Mouse (Mus musculus) lung, adult 2 months (tissue): ENCODE data around the gene Il4. TPM values are rescaled to one million over a fixed set of nuclear protein-coding genes. Genes with fewer than 3 reads are reported as not detected.

Experiments used
- DNase-seq: peaks from one replicate; pipeline ENCODE4 v3.0.0; 2022
- H3K4me1 ChIP-seq: fragments of 200-500 bp; 2 replicates; pipeline ENCODE4 v1.6.1; 2011; ENCODE audit warnings: low read length; ENCODE audit not compliant: control insufficient read depth, insufficient read depth
- H3K4me3 ChIP-seq: fragments of 200-500 bp; replicated peaks from 2 replicates; pipeline ENCODE3; 2011; ENCODE audit warnings: low read depth, mild to moderate bottlenecking, control low read depth, low read length; ENCODE audit errors: extremely low read depth
- CTCF ChIP-seq: fragments of 200-500 bp; IDR thresholded peaks from 2 replicates; pipeline ENCODE4 v1.5.1; 2011; ENCODE audit warnings: mild to moderate bottlenecking, low read length, control low read depth; ENCODE audit not compliant: insufficient read depth
- POLR2A ChIP-seq: fragments of 200-500 bp; IDR thresholded peaks from 2 replicates; pipeline ENCODE4 v1.6.1; 2011; ENCODE audit warnings: low read depth, mild to moderate bottlenecking, control low read depth, low read length, borderline replicate concordance; ENCODE audit errors: extremely low read depth
- WGBS: fragments of 180-500 bp; shearing (Covaris S2); methylation state at CpG from one replicate; pipeline ENCODE4 v1.1.7; 2018; 5-methylcytosine and 5-hydroxymethylcytosine counted together
- polyA plus RNA-seq: library from polyadenylated mRNA; depleted of rRNA; stranded (reverse); fragments of >200 nt; gene quantifications from 2 replicates; pipeline ENCODE4 v1.2.3, GENCODE M21; 2012

Gene Il4
- polyA plus RNA-seq, 1 experiment: not detected

DNA sequence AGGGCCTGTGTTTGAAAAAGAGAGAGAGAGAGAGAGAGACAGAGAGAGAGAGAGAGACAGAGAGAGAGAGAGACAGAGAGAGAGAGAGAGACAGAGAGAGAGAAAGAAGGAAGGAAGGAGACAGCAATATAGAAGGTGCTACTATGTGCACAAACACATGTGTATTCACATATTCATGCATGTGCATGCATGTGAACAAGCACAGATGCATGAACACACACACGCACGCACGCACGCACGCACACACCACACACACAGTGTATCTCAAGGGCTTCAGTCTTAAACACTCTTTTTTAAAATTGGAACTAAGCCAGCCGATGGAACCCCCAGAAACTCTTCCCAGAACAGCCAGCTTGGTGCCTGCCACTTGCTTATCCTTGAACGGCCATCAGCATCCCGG lies 2.9 kb downstream of the Il4 start:
- Histone ChIP-seq H3K4me1 (peaks cover 4% of the 10 kb centered on the region), H3K4me3 (no peak overlapping the region)
- TF ChIP-seq POLR2A (no peak), CTCF (no peak)
- DNase-seq: no peak
- WGBS: 95% methylated on average over 8 of the region's 8 CpGs

DNA sequence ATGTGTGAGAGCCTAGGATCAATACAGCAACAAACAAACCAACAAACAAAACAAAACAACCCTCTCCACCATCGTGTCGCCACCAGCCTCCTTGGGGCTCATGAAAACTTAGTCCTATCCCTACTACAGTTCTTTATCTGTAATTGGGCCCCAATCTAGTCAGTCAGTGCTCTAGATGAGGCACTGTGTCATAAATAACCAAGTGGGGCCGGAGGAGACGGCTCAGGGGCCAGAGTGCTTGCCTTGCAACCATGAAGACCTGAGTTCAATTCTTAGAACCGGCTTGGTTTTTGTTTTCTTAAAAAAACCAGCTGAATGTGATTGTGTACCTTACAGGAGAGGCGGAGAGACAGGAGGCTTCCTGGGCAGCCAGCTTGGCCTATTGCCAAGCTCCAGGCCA lies 3.3 kb downstream of the Il4 start:
- no peak for TF ChIP-seq POLR2A
- TF ChIP-seq CTCF: no peak
- Histone ChIP-seq H3K4me1 (peaks cover 4% of the 10 kb centered on the region), H3K4me3 (no peak overlapping the region)
- no peak for DNase-seq
- 61% methylated on average over 6 of the region's 6 CpGs for WGBS

DNA sequence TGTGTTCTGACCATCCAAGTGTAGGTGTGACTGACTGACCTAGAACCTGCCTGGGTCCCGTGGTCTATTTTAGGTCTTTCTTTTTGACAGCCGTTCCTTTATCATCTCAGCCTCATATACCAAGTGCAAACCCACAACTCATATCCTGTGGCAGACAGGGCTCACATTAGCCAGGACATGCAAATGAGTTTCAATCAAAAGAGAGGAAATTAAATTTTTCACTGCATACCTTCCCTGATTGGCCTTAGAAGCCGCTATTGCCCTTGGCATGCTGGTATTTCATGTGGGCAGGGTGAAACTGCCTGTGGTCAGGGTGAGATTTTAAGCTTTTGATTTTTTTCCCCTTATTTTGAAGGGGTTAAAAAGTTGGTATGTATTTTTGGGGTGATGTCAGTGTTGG lies 8.8 kb downstream of the Il4 start:
- H3K4me3 ChIP-seq: no peak overlapping the region
- 67% methylated on average over 3 of the region's 3 CpGs for WGBS
- peaks cover 2% of the 10 kb centered on the region; the same call in 1 of the 2 replicates for H3K4me1 ChIP-seq
- no peak for DNase-seq
- no peak for TF ChIP-seq POLR2A
- no peak for TF ChIP-seq CTCF

DNA sequence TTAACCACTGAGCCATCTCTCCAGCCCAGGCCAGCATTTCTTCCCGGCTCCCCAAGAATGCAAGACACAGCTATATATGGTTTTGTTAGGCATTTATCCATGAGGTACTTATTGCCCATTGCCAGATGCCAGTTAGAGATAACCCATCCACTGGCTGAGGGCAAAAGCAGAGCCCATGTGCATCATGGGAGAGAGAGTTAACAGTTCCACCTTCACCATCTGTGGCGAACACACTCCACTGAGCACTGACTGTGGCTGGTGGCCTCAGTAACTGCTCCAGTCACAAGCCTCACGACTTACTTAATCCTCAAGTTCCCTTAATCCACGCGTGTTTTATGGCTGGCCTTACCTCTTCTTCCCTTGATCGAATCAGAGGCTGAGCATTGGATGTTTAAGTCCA lies 9.2 kb downstream of the Il4 start:
- Histone ChIP-seq H3K4me3 (no peak overlapping the region), H3K4me1 (peaks cover 2% of the 10 kb centered on the region; the same call in 1 of the 2 replicates)
- whole genome bisulfite sequencing: 76% methylated on average over 6 of the region's 6 CpGs
- DNase-seq: no peak
- TF ChIP-seq POLR2A (no peak), CTCF (no peak)

DNA sequence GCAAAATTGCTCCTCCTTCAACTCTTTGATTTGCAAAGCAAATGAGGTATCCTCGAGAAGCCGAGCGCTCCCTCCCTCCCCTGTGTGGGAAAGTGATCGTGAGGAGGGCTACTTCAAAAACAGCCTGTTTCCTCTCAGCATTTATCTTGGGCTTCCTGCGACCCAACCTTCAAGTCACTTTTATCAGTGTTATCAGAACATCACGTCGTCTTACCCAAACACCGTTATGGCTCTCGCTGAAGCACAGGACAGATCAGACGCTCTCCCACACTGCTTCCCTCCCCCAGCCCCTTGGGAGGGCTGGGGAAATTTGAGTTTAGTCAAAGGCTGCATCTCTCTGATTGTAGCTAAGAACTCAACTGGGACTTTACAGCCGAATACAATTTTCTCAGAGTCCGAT lies 12.9 kb downstream of the Il4 start:
- H3K4me1 ChIP-seq: peaks cover 2% of the 10 kb centered on the region; the same call in 1 of the 2 replicates
- no peak for DNase-seq
- 9% methylated on average over 12 of the region's 12 CpGs for WGBS
- no peak for TF ChIP-seq POLR2A
- TF ChIP-seq CTCF: no peak
- no peak overlapping the region for H3K4me3 ChIP-seq

DNA sequence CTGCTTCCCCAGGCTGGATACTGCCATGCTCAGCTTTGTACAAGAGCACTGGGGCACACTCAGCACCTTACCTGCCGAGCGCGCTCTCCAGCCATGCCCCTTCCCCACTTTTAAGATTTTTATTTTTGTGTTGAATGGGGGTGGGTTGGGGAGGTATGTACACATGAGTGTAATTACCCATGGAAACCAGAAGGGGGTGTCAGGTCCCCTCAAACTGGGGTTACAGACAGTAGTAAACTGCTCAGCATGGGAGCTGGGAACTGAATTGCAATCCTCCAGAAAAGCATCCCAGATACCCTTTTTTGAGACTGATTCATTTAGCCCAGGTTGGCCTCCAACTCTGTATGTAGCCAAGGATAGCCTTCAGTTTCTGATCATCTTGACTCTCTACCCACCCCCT lies 13.5 kb downstream of the Il4 start:
- WGBS: 95% methylated on average over 3 of the region's 3 CpGs

DNA sequence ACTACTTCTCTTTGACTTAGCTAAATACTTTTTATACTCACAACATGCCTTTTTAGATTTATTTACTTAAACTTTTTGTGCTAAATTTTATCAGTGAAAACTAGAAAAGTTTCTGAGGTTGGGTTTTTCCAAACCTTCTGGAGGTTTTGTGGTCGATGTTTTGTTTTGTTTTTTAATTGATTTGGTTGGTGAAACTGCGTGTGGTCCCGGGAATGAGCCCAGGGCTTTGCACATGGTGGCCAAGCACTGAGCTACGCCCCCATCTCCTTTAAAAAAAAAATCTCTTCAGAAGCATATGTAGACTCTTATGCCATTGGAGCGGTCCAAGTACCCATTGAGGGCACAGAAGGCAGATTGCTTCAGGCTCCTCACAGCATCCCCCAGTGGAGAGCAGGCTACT lies 27.4 kb downstream of the Il4 start:
- DNase-seq: no peak
- H3K4me1 ChIP-seq: no peaks in the 10 kb centered on the region

More for the DNA sequence above, 13.5 kb downstream of the Il4 start:
- TF ChIP-seq CTCF (no peak), POLR2A (no peak)
- DNase-seq: no peak
- Histone ChIP-seq H3K4me3 (no peak overlapping the region), H3K4me1 (peaks cover 2% of the 10 kb centered on the region; the same call in 1 of the 2 replicates)

DNA sequence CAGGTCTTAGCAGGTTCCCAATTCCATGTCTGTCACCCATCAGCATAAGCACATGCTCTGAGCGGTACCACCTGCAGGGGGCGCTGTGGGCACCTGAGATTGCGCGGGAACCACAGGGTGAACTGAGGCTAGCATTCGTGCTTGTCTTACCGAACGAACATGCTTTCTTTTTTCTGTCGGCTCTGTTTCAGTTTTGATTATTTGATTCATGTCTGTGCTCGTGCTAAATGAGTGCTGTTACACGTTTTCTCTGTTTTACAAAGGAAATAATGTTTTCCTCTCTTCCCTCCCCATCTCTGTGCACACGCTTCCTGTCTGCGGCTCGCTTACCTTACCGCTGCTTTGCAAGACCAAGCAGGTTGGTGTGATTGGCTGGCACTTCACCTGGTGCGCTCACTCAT lies 28.1 kb downstream of the Il4 start:
- 43% methylated on average over 15 of the region's 15 CpGs for WGBS
- H3K4me3 ChIP-seq: no peak overlapping the region

More for the DNA sequence above, 27.4 kb downstream of the Il4 start:
- 90% methylated on average over 5 of the region's 5 CpGs for WGBS
- H3K4me3 ChIP-seq: no peak overlapping the region
- no peak for TF ChIP-seq CTCF
- TF ChIP-seq POLR2A: no peak

DNA sequence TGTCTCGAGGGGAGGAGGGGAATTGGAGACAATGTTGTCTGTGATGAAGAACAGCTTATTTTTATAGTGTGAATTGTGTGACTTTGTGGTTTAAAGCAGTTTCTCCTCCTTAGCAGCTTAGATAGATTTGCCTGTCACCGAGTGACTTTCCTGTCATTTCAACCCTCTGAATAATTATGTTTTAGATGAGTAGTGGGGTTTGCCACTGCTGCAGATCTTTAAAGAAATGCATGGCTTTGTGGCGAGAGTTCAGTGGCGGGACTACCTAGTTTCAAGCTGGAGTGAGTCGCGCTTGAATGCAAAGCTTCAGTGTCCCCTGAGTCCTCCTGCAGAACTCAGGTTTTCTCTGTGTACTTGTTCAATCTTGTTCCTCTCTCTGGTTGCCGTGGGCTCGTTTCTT lies 30.2 kb downstream of the Il4 start:
- DNase-seq: no peak
- TF ChIP-seq POLR2A: no peak
- TF ChIP-seq CTCF: no peak

More for the DNA sequence above, 28.1 kb downstream of the Il4 start:
- no peaks in the 10 kb centered on the region for H3K4me1 ChIP-seq
- DNase-seq: peak; percentile 32
- peak; percentile 72 for TF ChIP-seq CTCF
- no peak for TF ChIP-seq POLR2A

DNA sequence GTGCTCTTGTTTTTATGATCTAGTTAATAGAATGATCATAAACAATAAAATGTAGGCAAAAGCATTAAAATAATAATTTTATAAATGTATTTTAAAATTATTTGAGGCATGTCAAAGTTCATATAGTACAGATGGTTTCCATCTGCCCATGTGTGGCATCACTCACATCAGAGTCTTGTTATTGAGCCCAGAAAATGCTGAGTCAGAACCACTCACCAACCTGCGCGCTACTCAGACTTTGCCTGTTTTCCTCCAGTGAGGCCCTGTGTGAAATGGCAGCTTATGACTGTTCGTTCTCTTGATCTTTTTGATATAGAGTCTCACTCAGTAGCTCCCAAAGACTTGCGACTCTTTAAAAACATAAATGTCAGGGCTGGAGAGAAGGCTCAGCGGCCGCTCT lies 33.0 kb downstream of the Il4 start:
- 95% methylated on average over 6 of the region's 6 CpGs for WGBS
- TF ChIP-seq POLR2A (no peak), CTCF (no peak)
- DNase-seq: no peak

More for the DNA sequence above, 30.2 kb downstream of the Il4 start:
- Histone ChIP-seq H3K4me3 (no peak overlapping the region), H3K4me1 (no peaks in the 10 kb centered on the region)
- 80% methylated on average over 8 of the region's 8 CpGs for WGBS

More for the DNA sequence above, 33.0 kb downstream of the Il4 start:
- Histone ChIP-seq H3K4me1 (no peaks in the 10 kb centered on the region), H3K4me3 (no peak overlapping the region)
